Mouse (Mus musculus): ENCODE measurements around the gene Spag6. TPM values are rescaled to one million over a fixed set of nuclear protein-coding genes. Genes with fewer than 3 reads are reported as not detected.

Spag6 gene
- polyA plus RNA-seq, 1 experiment from 2014 or later, result 0.16 TPM

DNA sequence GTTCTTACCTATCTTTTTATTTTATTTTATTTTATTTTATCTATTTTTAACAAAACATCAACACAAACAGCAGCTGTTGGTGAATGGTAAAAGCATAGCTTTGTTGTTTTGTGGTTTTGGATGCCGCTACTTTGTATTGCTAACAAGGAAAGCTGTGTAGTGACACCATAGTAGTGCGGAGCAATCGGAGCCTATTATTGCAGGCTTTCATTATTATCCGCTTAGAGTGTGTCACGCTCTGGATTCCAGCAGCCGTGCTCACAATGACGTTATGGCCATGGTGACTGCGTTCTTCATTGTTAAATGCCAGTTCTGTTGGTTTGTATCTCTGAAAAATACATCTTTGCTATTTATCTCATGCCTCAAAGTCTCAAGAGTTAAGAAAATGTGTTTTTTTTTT, 103.9 kb downstream of the Spag6 start:
- WGBS, result 84% methylated on average over 8 of the region's 8 CpGs
- Histone ChIP-seq H3K4me1 (peaks cover 26% of the 10 kb centered on the region), H3K4me2 (no peak overlapping the region), H3K27me3 (peaks cover 63% of the 10 kb centered on the region), H3K36me3 (no peaks in the 10 kb centered on the region), H3K9me3 (no peaks in the 10 kb centered on the region), H3K9ac (no peak overlapping the region), H3K27ac (no peak overlapping the region), H3K4me3 (no peak overlapping the region)
- ATAC-seq (ENCODE audit: borderline replicate concordance, extremely low read depth, low FRiP score, low TSS enrichment), result no peak

GRCm38 (mm10) chr2:18799265-18799965, 105.6 kb downstream of the Spag6 start:
- no peak overlapping the region for H3K9ac ChIP-seq
- no peak for ATAC-seq (ENCODE audit: borderline replicate concordance, extremely low read depth, low FRiP score, low TSS enrichment)
- H3K27me3 ChIP-seq, result peaks cover 72% of the 10 kb centered on the region

More at GRCm38 (mm10) chr2:18799265-18799965, 105.6 kb downstream of the Spag6 start:
- Histone ChIP-seq H3K36me3 (no peaks in the 10 kb centered on the region), H3K4me2 (peak overlapping the region; percentile 84), H3K4me1 (peaks cover 26% of the 10 kb centered on the region), H3K4me3 (peak overlapping the region; percentile 43), H3K27ac (no peak overlapping the region), H3K9me3 (no peaks in the 10 kb centered on the region)
- WGBS, result 11% methylated on average over 17 of the region's 17 CpGs

Other genes with a start within 250 kb of the Spag6 start
- 208 and 212 TPM in 2 replicates for gene Commd3, start 21.6 kb upstream of the Spag6 start, polyA plus RNA-seq (2015; fragmentation: Nextera tagmentation; extraction: Ambion mirVana)
- gene Bmi1, start 17.0 kb upstream of the Spag6 start, polyA plus RNA-seq (2015; fragmentation: Nextera tagmentation; extraction: Ambion mirVana), result 24.3 and 25.1 TPM in 2 replicates

Data from lung, embryonic 15.5 days (tissue).